Mouse (Mus musculus): ENCODE data around the gene Olfr222.
A peak's percentile ranks its signal among the peaks of the same experiment; 100 is the strongest.

Gene Olfr222

GRCm38 (mm10) chr11:59540123-59540522 is 35.9 kb downstream of the Olfr222 start:
- peak; percentile 52 for DNase-seq (ENCODE audit: low read depth)

- peak; percentile 45 for DNase-seq (ENCODE audit: low read depth)
Measured at GRCm38 (mm10) chr11:59538387-59538786, 37.6 kb downstream of the Olfr222 start.

- peak; percentile 32 for DNase-seq (ENCODE audit: low read depth)
Measured at GRCm38 (mm10) chr11:59537218-59538130, 38.6 kb downstream of the Olfr222 start.

DNA sequence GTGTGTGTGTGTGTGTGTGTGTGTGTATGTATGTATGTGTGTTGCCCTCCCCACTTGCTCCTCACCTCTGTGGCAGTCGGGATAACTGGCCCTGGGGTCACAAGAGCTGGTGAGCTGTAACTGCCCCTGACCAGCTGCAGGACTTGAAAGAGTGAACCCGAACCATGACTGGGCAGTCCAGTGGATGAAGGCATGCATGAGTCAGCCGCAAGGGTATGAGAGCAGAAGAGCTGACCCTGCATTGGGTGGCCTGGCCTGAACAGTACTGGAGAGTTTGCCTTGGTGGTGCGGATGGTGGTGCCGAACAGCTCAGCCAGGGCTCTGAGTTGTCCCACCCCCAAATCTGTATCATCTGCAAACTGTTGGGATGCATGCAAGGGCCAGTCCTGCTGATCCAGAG is 44.5 kb downstream of the Olfr222 start:
- no peak for DNase-seq (ENCODE audit: low read depth)

- no peak for DNase-seq (ENCODE audit: low read depth)
Measured at GRCm38 (mm10) chr11:59530870-59531535, 45.0 kb downstream of the Olfr222 start.

DNA sequence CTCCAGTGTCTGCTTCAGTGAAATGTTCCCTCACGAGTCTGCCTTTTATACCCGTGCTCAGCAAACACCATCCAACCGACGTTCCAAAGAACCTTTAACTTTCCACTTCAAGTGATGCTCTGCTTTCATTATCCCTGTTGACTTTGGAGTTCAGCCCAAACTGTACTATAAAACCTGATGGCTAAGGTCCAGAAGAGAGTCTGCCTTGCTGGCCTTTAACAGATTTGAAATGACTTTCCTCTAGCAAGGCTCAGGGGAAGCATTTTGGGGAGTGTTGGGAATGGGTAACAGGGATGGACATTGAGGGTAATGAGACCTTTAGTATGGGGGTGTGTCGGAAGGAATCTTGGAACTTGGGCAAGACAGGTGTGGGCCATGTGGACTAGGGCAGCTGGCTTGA is 45.8 kb downstream of the Olfr222 start:
- DNase-seq (ENCODE audit: low read depth) = no peak

- DNase-seq (ENCODE audit: low read depth) = peak; percentile 75
Measured at GRCm38 (mm10) chr11:59526472-59527080, 49.5 kb downstream of the Olfr222 start, which contains the start of gene Zkscan17. TSS of gene Zkscan17 (minus strand) at chr11:59526751.

DNA sequence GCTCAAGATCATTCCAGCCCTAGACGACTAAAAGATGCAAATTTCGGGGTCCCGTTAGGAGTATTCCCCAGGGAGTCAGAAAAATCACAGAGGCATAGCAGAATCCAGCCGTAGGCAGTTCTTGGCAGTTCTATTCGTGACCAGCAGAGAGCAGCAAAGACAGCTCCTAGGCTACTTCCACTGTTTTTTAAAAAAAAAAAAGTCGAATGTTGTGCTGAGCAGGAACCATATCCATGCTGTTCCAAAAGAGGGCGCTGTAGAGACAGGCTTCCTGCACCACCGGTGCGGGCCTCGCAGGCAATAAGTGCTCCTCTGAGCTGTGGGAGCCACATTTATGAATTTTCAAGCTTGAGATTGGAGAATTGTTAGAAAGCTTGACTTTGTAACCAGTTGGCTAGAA is 50.8 kb downstream of the Olfr222 start:
- DNase-seq (ENCODE audit: low read depth) = peak; percentile 90

DNA sequence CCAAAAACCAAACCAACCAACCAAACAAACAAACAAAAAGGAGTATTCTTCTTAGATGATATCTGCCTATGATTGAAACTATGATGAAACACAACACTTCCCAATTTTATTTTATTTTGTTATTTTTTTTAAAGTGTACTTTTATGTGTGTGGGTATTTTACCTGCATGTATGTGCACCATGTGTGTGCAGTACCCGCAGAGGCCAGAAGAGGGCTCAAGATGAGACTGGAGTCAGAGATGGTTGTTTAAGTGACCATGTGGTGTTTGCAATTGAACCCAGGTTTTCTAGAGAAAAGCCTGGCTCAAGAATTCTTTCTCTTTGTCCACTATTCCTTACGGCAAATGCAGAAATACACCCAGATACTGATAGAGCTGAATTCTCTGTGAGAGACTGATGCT is 51.9 kb downstream of the Olfr222 start:
- no peak for DNase-seq (ENCODE audit: low read depth)

Data from 416B (cell line).